Mouse (Mus musculus) stomach, embryonic 15.5 days (tissue): ENCODE data around the gene Kcnip1. TPM values are rescaled to one million over a fixed set of nuclear protein-coding genes. Genes with fewer than 3 reads are reported as not detected.

Experiments used
- ATAC-seq: fragments of 200-750 bp; cut with Nextera tagmentation; 2 replicates; pipeline ENCODE4 v1.8.0; 2017; ENCODE audit warnings: low read depth, moderate number of reproducible peaks, moderate TSS enrichment; ENCODE audit not compliant: insufficient read depth, low FRiP score
- H3K27ac ChIP-seq: fragments of 300-500 bp; sonication (generic); 2 replicates; pipeline ENCODE4 v1.5.1; 2015; ENCODE audit warnings: mild to moderate bottlenecking, inconsistent platforms
- H3K27me3 ChIP-seq: fragments of 300-500 bp; sonication (generic); replicated peaks from 2 replicates; pipeline ENCODE4 v1.6.1; 2015; ENCODE audit warnings: inconsistent platforms
- H3K36me3 ChIP-seq: fragments of 300-500 bp; sonication (generic); 2 replicates; pipeline ENCODE4 v1.6.1; 2015; ENCODE audit warnings: inconsistent platforms
- H3K4me1 ChIP-seq: fragments of 300-500 bp; sonication (generic); 2 replicates; pipeline ENCODE4 v1.6.1; 2015; ENCODE audit warnings: inconsistent platforms
- H3K4me2 ChIP-seq: fragments of 300-500 bp; sonication (generic); 2 replicates; pipeline ENCODE4 v1.6.1; 2015; ENCODE audit warnings: mild to moderate bottlenecking, inconsistent platforms
- H3K4me3 ChIP-seq: fragments of 300-500 bp; sonication (generic); replicated peaks from 2 replicates; pipeline ENCODE4 v1.5.1; 2015; ENCODE audit warnings: inconsistent platforms
- H3K9ac ChIP-seq: fragments of 300-500 bp; sonication (generic); 2 replicates; pipeline ENCODE4 v1.6.1; 2015; ENCODE audit warnings: inconsistent platforms
- H3K9me3 ChIP-seq: fragments of 300-500 bp; sonication (generic); 2 replicates; pipeline ENCODE4 v1.6.1; 2016; ENCODE audit warnings: inconsistent platforms
- WGBS: fragments of 180-500 bp; shearing (Covaris S2); methylation state at CpG from one replicate; pipeline ENCODE4 v1.1.7; 2015; 5-methylcytosine and 5-hydroxymethylcytosine counted together
- polyA plus RNA-seq: library from polyadenylated mRNA; unstranded; fragments of >200 nt; fragmentation: Nextera tagmentation; extraction: Ambion mirVana; gene quantifications from 2 replicates; pipeline ENCODE4 v1.2.1, GENCODE M21; 2015

The Kcnip1 gene
- polyA plus RNA-seq, 1 experiment from 2014 or later: 11.8 TPM

DNA sequence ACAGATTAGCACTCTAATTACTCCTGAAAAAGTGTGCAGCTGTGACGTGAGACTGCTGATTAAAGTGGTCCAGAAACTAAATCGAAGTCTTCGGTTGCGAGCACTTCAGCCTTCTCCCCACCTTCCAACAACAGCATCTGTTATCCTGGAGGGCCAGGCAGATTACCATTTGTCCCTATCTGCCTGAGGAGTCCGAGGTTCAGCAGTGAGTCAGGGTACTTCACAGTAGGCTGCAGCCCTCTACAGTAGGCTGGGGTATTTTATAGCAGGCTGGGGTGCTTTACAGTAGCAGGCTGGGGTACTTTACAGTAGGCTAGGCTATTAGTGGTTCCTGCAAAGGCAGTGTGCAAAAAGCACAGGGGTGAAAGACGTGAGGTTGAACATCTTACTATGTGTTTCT lies 324.6 kb downstream of the Kcnip1 start:
- Histone ChIP-seq H3K4me2 (no peak overlapping the region), H3K9ac (no peak overlapping the region), H3K4me3 (no peak overlapping the region), H3K9me3 (no peaks in the 10 kb centered on the region), H3K27me3 (no peaks in the 10 kb centered on the region), H3K4me1 (no peaks in the 10 kb centered on the region), H3K36me3 (no peaks in the 10 kb centered on the region), H3K27ac (no peak overlapping the region)
- 64% methylated on average over 6 of the region's 6 CpGs for WGBS
- no peak for ATAC-seq

DNA sequence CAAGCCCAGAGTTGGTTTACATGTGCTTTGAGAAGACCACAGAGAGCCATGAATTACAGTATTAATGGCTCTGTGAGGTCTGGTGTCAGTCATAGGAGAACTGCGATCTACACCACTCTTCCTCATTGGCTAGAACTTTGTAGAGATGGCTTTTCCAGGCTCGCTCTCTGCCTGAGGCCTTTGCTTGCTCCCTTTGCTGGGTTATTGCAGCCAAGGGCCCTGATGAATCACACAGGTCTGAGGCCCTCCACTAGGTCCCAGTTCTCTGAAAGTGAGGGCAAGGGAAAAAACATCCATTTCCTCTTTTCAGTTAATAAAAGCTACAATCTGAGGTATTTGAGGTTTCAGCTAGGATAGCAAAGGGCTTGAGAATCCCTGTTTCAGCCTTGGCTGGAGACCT lies 329.4 kb downstream of the Kcnip1 start:
- Histone ChIP-seq H3K4me1 (no peaks in the 10 kb centered on the region), H3K4me3 (no peak overlapping the region), H3K4me2 (no peak overlapping the region), H3K27ac (no peak overlapping the region), H3K36me3 (no peaks in the 10 kb centered on the region), H3K9me3 (no peaks in the 10 kb centered on the region), H3K27me3 (no peaks in the 10 kb centered on the region), H3K9ac (no peak overlapping the region)
- WGBS: 80% methylated on average over 2 of the region's 2 CpGs
- no peak for ATAC-seq

DNA sequence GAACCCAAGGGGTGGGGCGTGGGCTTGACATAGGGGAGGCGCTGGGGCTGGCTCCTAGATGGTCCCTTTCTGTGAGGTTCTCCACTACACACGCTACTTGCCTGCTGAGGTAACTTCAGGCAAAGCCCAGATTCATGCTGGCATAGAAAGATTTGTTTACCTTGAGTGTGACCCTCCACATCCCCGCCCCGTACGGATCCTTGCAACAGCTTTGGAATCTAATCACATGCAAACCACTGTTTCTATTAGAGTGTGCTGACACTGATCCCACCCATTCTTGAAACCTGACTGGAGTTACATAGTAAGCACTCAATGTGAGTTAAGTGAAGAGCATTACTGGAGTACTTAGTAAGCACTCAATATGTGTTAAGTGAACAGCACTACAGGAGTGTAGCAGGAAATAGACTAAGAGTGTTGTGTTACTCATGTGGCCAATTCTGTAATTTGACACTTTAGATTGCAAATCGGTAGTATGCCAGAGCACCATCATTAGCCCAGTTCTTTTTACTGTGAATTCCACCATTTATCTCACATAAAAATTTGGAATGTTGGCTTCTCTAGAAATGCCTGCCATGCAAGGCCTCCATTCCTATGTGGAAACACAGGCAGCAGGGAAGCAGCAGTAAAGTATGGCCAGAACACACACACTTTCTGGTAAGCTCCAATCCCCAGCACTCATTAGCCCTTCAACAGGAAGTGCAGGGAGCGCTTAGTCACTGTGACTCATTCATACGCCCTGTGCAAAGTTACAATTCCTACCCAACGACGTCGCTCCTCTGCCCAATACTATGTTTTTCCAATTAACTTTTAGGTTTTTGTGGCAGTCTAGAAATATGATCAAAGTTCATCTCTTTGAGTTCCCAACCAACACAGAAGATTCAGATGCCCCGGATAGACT lies 332.7 kb downstream of the Kcnip1 start:
- 70% methylated on average over 13 of the region's 13 CpGs for WGBS
- Histone ChIP-seq H3K9ac (no peak overlapping the region), H3K4me3 (no peak overlapping the region), H3K27me3 (no peaks in the 10 kb centered on the region), H3K9me3 (no peaks in the 10 kb centered on the region), H3K4me2 (no peak overlapping the region), H3K27ac (no peak overlapping the region), H3K36me3 (no peaks in the 10 kb centered on the region), H3K4me1 (no peaks in the 10 kb centered on the region)
- ATAC-seq: no peak

DNA sequence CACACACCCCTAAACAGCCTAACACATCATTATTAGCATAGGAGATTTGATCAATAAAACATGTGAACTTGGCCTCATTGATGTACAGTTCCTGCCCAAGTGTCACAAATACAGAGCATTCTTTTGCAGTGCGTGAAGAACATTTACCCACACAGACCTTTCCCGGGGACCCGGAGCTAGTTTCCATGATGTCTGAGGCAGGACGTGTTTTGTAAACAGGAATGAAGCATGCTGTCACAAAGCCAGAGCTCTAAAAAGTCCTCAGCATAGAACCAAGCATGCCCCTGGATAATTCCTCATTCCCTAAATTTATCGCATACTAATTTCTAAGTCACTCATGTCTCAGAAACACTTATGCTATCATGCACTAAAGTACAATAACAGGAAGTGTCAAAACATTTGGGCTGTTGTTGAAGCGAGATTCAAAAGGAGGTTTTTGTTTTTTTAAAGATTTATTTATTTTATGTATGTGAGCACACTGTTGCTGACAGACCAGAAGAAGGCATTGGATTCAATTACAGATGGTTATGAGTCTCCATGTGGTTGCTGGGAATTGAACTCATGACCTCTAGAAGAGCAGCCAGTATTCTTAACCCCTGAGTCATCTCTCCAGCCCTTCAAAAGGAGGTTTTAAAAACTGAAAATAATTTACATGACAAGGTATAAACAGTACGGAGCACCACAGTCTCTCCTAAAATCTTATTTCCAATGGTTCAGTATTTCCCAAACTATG lies 336.9 kb downstream of the Kcnip1 start:
- Histone ChIP-seq H3K4me2 (no peak overlapping the region), H3K27ac (no peak overlapping the region), H3K27me3 (no peaks in the 10 kb centered on the region), H3K9me3 (no peaks in the 10 kb centered on the region), H3K4me3 (no peak overlapping the region), H3K9ac (no peak overlapping the region), H3K4me1 (no peaks in the 10 kb centered on the region), H3K36me3 (no peaks in the 10 kb centered on the region)
- ATAC-seq: no peak
- WGBS: 49% methylated on average over 7 of the region's 7 CpGs

DNA sequence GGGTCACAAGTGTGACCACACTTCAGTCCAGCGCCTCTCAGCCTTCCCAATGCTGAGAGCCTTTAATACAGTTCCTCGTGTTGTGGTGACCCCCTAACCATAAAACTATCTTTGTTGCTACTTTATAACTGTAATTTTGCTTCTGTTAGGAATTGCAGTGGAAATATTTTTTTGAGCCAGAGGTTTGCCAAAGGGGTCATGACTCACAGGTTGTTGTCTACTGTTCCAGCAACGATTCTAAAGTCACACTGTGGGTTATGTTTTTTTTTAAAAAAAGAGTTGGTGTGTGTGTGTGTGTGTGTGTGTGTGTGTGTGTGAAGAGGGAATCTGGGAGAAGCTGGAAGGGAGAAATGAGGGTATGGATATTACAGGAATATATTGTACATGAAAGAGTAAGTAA lies 337.7 kb downstream of the Kcnip1 start:
- no peak overlapping the region for H3K4me3 ChIP-seq
- no peak for ATAC-seq

DNA sequence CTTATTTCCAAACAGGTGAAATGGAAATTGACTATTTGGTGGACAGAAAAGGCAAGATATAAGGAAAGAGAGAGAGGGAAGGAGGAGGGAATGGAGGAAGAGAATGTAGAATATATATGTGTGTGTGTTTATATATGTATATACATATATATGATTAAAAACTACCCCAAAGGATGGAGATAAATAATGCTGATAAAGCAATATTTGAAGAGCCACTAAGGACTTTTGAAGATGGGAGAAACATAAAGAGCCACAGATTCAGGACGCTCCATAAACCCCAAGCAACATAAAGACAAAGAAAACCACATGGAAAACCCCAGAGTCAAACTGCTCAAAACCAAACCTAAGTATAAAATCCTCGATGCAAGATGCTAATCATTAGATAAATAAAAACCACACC lies 338.5 kb downstream of the Kcnip1 start:
- H3K27ac ChIP-seq: no peak overlapping the region
- 66% methylated on average over 2 of the region's 2 CpGs for WGBS
- no peak for ATAC-seq
- no peaks in the 10 kb centered on the region for H3K9me3 ChIP-seq
- no peak overlapping the region for H3K4me2 ChIP-seq
- H3K27me3 ChIP-seq: no peaks in the 10 kb centered on the region
- no peak overlapping the region for H3K9ac ChIP-seq
- H3K4me3 ChIP-seq: no peak overlapping the region
- no peaks in the 10 kb centered on the region for H3K4me1 ChIP-seq
- no peaks in the 10 kb centered on the region for H3K36me3 ChIP-seq

More for the DNA sequence above, 337.7 kb downstream of the Kcnip1 start:
- no peaks in the 10 kb centered on the region for H3K36me3 ChIP-seq
- no peaks in the 10 kb centered on the region for H3K4me1 ChIP-seq
- no peak overlapping the region for H3K4me2 ChIP-seq
- H3K9ac ChIP-seq: no peak overlapping the region
- H3K27ac ChIP-seq: no peak overlapping the region
- no peaks in the 10 kb centered on the region for H3K27me3 ChIP-seq
- 78% methylated on average over 3 of the region's 3 CpGs for WGBS
- no peaks in the 10 kb centered on the region for H3K9me3 ChIP-seq

DNA sequence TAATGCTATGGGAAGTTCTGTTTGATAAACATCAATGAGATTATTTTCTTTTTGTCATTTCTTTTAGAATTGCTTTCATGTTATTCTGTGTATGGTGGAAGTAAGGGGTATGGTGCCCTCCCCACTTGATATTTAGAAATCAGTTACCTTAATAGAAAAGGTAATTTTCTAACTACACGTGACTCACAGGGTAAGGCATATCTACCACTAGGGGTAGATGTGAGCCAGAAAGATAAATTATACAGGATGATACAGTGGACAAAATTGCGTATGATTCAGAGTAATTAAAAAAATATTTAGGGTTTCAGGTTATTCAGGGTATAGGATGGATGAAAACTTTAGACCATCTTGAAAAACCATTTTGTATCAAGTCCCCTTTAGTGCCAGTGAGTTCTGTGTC lies 343.6 kb downstream of the Kcnip1 start:
- H3K9ac ChIP-seq: no peak overlapping the region
- 51% methylated on average over 2 of the region's 2 CpGs for WGBS
- no peak for ATAC-seq

DNA sequence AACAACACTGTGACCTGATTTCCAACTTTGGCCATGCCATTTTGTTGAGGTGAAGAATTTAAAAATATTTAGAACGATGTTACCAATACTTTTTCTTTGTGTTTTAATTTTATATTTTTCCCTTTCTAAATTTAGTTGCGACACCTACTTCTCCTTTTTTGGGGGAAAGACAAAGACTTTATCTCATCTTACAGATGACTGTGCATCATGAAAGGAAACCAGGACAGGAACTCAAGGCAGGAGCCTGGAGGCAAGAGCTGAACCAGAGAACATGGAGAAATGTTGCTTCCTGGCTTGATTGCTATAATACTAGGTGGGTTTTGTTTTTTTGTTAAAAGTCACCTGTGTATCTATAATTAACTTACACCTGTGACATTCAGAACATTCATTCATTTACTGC lies 355.8 kb downstream of the Kcnip1 start:
- no peak overlapping the region for H3K27ac ChIP-seq
- no peaks in the 10 kb centered on the region for H3K4me1 ChIP-seq
- H3K4me2 ChIP-seq: no peak overlapping the region
- H3K9me3 ChIP-seq: no peaks in the 10 kb centered on the region
- ATAC-seq: no peak
- no peak overlapping the region for H3K4me3 ChIP-seq
- no peaks in the 10 kb centered on the region for H3K27me3 ChIP-seq
- 86% methylated on average over 2 of the region's 2 CpGs for WGBS
- H3K9ac ChIP-seq: no peak overlapping the region
- H3K36me3 ChIP-seq: no peaks in the 10 kb centered on the region

More for the DNA sequence above, 343.6 kb downstream of the Kcnip1 start:
- H3K4me3 ChIP-seq: no peak overlapping the region
- no peak overlapping the region for H3K4me2 ChIP-seq
- no peaks in the 10 kb centered on the region for H3K4me1 ChIP-seq
- H3K36me3 ChIP-seq: no peaks in the 10 kb centered on the region
- no peaks in the 10 kb centered on the region for H3K27me3 ChIP-seq
- no peaks in the 10 kb centered on the region for H3K9me3 ChIP-seq
- H3K27ac ChIP-seq: no peak overlapping the region

DNA sequence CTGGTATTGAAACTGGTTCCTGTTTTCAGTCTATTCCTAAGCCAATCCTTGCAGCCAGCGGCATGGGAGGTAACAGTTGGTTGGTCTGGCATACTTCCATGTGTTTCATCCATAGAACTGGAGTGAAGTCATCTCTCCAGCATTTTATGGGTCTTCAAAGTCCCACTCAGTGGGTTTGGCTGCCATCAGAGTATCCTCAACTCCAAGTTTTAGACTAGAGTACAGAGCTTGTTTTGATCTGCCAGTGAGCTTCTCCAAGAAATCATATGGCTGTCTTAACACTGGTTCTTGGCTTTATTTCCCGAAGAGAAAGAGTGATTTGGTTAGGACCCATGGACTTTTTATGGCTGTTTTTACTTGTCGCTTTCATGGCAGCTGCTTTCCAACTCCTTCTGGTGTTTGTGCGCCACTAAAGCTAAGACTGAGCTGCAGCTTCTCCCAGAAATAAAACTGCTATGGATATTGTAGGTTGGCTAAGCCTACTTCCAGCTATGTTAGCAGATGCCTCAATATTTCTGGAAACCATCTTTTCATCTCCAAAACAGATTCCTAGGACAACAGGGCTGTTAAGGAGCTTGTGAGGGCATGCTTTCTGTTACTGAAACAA lies 365.7 kb downstream of the Kcnip1 start:
- ATAC-seq: no peak
- H3K9ac ChIP-seq: no peak overlapping the region
- H3K9me3 ChIP-seq: no peaks in the 10 kb centered on the region
- no peak overlapping the region for H3K4me3 ChIP-seq
- no peak overlapping the region for H3K27ac ChIP-seq
- no peak overlapping the region for H3K4me2 ChIP-seq
- no peaks in the 10 kb centered on the region for H3K27me3 ChIP-seq
- 85% methylated on average over 4 of the region's 4 CpGs for WGBS
- no peaks in the 10 kb centered on the region for H3K36me3 ChIP-seq
- H3K4me1 ChIP-seq: no peaks in the 10 kb centered on the region

DNA sequence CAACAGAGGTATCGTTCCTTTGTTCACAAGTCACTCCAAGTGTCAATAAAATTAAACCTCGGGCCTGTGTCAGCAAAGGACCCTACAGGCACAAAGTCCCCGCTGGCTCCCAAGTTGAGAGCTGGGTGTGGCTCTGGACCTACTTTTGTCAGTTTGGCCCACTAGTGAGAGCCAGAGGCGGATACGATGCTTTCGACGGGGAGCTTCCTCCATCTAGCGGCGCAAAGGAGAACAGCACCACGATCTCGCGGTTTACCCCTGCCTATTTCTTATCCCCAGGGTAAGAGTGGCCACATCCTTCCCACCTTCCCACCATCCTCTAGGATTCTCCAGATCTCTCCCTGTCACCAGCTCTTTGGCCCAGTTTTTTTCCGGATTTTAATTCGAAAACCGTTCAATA lies 378.7 kb downstream of the Kcnip1 start:
- ATAC-seq: 0 out of 2 replicates have a peak, but pooled peaks have one; percentile 50
- H3K4me1 ChIP-seq: 0 out of 2 replicates have a peak, but pooled peaks cover 3% of the 10 kb centered on the region
- 6% methylated on average over 15 of the region's 15 CpGs for WGBS
- H3K4me2 ChIP-seq: no peak overlapping the region
- no peaks in the 10 kb centered on the region for H3K9me3 ChIP-seq
- H3K36me3 ChIP-seq: no peaks in the 10 kb centered on the region
- H3K4me3 ChIP-seq: no peak overlapping the region
- no peak overlapping the region for H3K27ac ChIP-seq
- H3K9ac ChIP-seq: no peak overlapping the region
- no peaks in the 10 kb centered on the region for H3K27me3 ChIP-seq

DNA sequence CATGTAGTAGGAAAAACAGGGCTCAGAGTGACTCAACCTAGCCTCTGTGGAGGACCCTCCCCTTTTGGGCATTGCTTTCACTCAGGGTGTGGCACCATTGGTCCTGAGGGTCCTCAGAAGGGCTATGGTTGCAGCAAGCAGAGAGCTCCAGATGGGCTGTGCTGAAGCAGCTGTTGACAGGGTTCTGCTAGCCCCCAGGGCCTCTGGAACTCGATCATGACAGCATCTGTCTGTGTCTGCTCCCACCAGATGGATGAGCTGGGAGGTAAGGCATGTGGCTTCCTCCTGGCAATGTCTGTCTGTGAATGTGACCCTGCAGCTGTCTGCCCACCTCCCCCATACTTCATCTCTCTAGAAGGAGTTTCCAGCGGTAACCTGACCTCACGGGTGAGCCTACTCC lies 385.2 kb downstream of the Kcnip1 start:
- no peaks in the 10 kb centered on the region for H3K36me3 ChIP-seq
- H3K4me2 ChIP-seq: no peak overlapping the region
- ATAC-seq: no peak
- no peaks in the 10 kb centered on the region for H3K4me1 ChIP-seq
- WGBS: 6% methylated on average over 3 of the region's 3 CpGs
- H3K4me3 ChIP-seq: no peak overlapping the region
- H3K9ac ChIP-seq: no peak overlapping the region
- no peaks in the 10 kb centered on the region for H3K9me3 ChIP-seq
- no peak overlapping the region for H3K27ac ChIP-seq
- H3K27me3 ChIP-seq: no peaks in the 10 kb centered on the region

DNA sequence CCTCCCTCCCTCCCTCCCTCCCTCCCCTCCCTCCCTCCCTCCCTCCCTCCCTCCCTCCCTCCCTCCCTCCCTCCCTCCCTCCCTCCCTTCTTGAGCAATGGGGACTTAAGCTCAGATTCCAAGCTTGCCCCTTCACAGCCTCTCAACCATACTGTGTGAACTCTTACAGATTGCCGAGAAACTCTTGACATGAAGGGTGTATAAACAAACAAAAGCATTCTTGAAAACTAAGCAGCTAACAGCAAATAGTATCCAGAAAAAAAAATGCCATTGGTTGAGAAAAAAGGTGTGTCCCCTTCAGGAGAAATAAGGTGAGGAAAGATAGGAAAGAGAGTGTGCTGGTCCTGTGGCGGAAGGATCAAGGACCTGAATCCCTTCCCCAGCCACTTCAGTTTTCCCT lies 389.8 kb downstream of the Kcnip1 start:
- no peak overlapping the region for H3K27ac ChIP-seq
- no peaks in the 10 kb centered on the region for H3K4me1 ChIP-seq
- no peak overlapping the region for H3K4me3 ChIP-seq
- H3K4me2 ChIP-seq: no peak overlapping the region
- no peak for ATAC-seq
- no peaks in the 10 kb centered on the region for H3K27me3 ChIP-seq
- H3K36me3 ChIP-seq: no peaks in the 10 kb centered on the region
- 61% methylated on average over 2 of the region's 2 CpGs for WGBS
- no peak overlapping the region for H3K9ac ChIP-seq
- H3K9me3 ChIP-seq: no peaks in the 10 kb centered on the region
